Mouse (Mus musculus) stomach, embryonic 15.5 days (tissue): ENCODE measurements around the gene Rpl18a. TPM values are rescaled to one million over a fixed set of nuclear protein-coding genes. Genes with fewer than 3 reads are reported as not detected.
A peak's percentile ranks its signal among the peaks of the same experiment; 100 is the strongest.

Experiments used
- ATAC-seq: fragments of 200-750 bp; cut with Nextera tagmentation; 2 replicates; pipeline ENCODE4 v1.8.0; 2017; ENCODE audit warnings: low read depth, moderate number of reproducible peaks, moderate TSS enrichment; ENCODE audit not compliant: insufficient read depth, low FRiP score
- H3K27ac ChIP-seq: fragments of 300-500 bp; sonication (generic); 2 replicates; pipeline ENCODE4 v1.5.1; 2015; ENCODE audit warnings: mild to moderate bottlenecking, inconsistent platforms
- H3K27me3 ChIP-seq: fragments of 300-500 bp; sonication (generic); replicated peaks from 2 replicates; pipeline ENCODE4 v1.6.1; 2015; ENCODE audit warnings: inconsistent platforms
- H3K36me3 ChIP-seq: fragments of 300-500 bp; sonication (generic); 2 replicates; pipeline ENCODE4 v1.6.1; 2015; ENCODE audit warnings: inconsistent platforms
- H3K4me1 ChIP-seq: fragments of 300-500 bp; sonication (generic); 2 replicates; pipeline ENCODE4 v1.6.1; 2015; ENCODE audit warnings: inconsistent platforms
- H3K4me2 ChIP-seq: fragments of 300-500 bp; sonication (generic); 2 replicates; pipeline ENCODE4 v1.6.1; 2015; ENCODE audit warnings: mild to moderate bottlenecking, inconsistent platforms
- H3K4me3 ChIP-seq: fragments of 300-500 bp; sonication (generic); replicated peaks from 2 replicates; pipeline ENCODE4 v1.5.1; 2015; ENCODE audit warnings: inconsistent platforms
- H3K9ac ChIP-seq: fragments of 300-500 bp; sonication (generic); 2 replicates; pipeline ENCODE4 v1.6.1; 2015; ENCODE audit warnings: inconsistent platforms
- H3K9me3 ChIP-seq: fragments of 300-500 bp; sonication (generic); 2 replicates; pipeline ENCODE4 v1.6.1; 2016; ENCODE audit warnings: inconsistent platforms
- WGBS: fragments of 180-500 bp; shearing (Covaris S2); methylation state at CpG from one replicate; pipeline ENCODE4 v1.1.7; 2015; 5-methylcytosine and 5-hydroxymethylcytosine counted together
- polyA plus RNA-seq: library from polyadenylated mRNA; unstranded; fragments of >200 nt; fragmentation: Nextera tagmentation; extraction: Ambion mirVana; gene quantifications from 2 replicates; pipeline ENCODE4 v1.2.1, GENCODE M21; 2015

The Rpl18a gene
- polyA plus RNA-seq, 1 experiment from 2014 or later: 3,932 TPM

DNA sequence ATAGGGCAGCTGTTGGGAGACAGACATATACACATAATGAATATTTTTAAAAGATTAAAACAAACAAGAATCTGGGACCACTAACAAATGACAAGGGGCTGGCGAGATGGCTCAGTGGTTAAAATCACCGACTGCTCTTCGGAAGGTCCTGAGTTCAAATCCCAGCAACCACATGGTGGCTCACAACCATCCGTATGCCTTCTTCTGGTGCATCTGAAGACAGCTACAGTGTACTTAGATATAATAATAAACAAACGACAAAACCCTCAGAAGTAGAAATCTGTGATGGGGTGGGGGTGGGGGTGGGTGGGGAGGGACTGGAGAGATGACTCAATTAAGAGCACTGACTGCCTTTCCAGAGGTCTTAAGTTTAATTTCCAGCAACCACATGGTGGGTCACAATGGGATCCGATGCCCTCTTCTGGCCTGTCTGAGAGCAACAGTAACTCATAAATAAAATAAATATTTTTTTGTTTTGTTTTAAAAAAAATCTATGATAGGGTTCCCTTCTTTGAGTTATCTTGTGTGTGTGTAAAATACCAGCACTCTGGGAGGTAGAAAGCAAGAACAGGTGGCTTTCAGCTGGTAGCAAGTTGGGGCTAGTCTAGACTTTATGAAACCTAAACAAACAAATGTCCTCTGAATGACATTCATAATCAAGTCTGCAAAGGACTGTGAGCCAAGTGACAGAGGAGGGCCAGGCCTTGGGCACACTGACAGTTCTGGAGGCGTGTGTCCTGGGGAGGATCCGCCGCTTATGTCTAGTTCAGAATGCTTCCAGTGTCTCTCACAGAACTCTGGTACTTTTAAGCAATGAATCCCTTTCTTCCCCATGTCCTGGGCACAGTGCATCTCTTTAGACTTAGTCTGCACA lies 23.1 kb upstream of the Rpl18a start:
- Histone ChIP-seq H3K9ac (no peak overlapping the region), H3K27ac (no peak overlapping the region), H3K27me3 (no peaks in the 10 kb centered on the region), H3K4me2 (no peak overlapping the region), H3K4me3 (no peak overlapping the region), H3K9me3 (no peaks in the 10 kb centered on the region), H3K36me3 (peaks cover 21% of the 10 kb centered on the region), H3K4me1 (no peaks in the 10 kb centered on the region)
- ATAC-seq: no peak
- WGBS: 78% methylated on average over 9 of the region's 9 CpGs

- H3K9me3 ChIP-seq: no peaks in the 10 kb centered on the region
- no peak overlapping the region for H3K4me2 ChIP-seq
- peaks cover 67% of the 10 kb centered on the region for H3K36me3 ChIP-seq
- WGBS: 93% methylated on average over 17 of the region's 17 CpGs
- no peaks in the 10 kb centered on the region for H3K27me3 ChIP-seq
- no peak overlapping the region for H3K27ac ChIP-seq
- no peaks in the 10 kb centered on the region for H3K4me1 ChIP-seq
- no peak overlapping the region for H3K4me3 ChIP-seq
- H3K9ac ChIP-seq: no peak overlapping the region
- ATAC-seq: no peak
These were observed 17.5 kb upstream of the Rpl18a start for GRCm38 (mm10) chr8:70914704-70915103.

- H3K4me1 ChIP-seq: no peaks in the 10 kb centered on the region
- 92% methylated on average over 26 of the region's 26 CpGs for WGBS
- peaks cover 67% of the 10 kb centered on the region for H3K36me3 ChIP-seq
- H3K27me3 ChIP-seq: no peaks in the 10 kb centered on the region
- no peak overlapping the region for H3K27ac ChIP-seq
- H3K9ac ChIP-seq: no peak overlapping the region
- no peaks in the 10 kb centered on the region for H3K9me3 ChIP-seq
- no peak overlapping the region for H3K4me2 ChIP-seq
- no peak for ATAC-seq
- H3K4me3 ChIP-seq: no peak overlapping the region
These were observed 16.3 kb upstream of the Rpl18a start for GRCm38 (mm10) chr8:70913523-70913922.

GRCm38 (mm10) chr8:70912955-70913354 lies 15.7 kb upstream of the Rpl18a start:
- ATAC-seq: no peak
- H3K9ac ChIP-seq: no peak overlapping the region
- H3K27ac ChIP-seq: no peak overlapping the region
- H3K9me3 ChIP-seq: no peaks in the 10 kb centered on the region
- H3K36me3 ChIP-seq: peaks cover 67% of the 10 kb centered on the region
- WGBS: 90% methylated on average over 30 of the region's 30 CpGs
- H3K4me1 ChIP-seq: no peaks in the 10 kb centered on the region
- H3K4me3 ChIP-seq: no peak overlapping the region
- no peaks in the 10 kb centered on the region for H3K27me3 ChIP-seq
- H3K4me2 ChIP-seq: no peak overlapping the region

DNA sequence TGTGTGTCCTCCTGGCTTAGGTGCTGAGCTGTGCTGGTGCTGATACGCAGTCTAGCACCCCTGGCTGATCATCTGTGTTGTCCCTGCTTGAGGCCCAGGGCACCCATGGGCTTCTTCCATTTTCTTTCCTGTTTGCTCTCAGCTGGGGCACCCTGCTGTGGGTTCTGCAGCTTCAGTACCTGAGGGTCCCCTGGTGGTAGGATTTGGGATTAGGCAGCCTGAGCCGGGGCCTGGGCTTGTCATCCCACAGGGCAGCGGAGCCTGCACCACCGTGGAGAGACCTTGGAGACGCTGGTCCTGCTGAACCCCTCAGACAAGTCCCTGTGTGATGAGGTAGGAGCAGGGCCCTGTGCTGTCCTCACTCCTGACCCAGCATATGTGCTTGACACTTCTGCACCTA lies 14.4 kb upstream of the Rpl18a start:
- Histone ChIP-seq H3K4me1 (peaks cover 4% of the 10 kb centered on the region; the same call in 1 of the 2 replicates), H3K4me2 (no peak overlapping the region), H3K9me3 (no peaks in the 10 kb centered on the region), H3K9ac (no peak overlapping the region), H3K27ac (no peak overlapping the region), H3K27me3 (no peaks in the 10 kb centered on the region), H3K4me3 (no peak overlapping the region), H3K36me3 (peaks cover 57% of the 10 kb centered on the region)
- 80% methylated on average over 5 of the region's 5 CpGs for WGBS
- ATAC-seq: no peak

- Histone ChIP-seq H3K4me2 (no peak overlapping the region), H3K4me3 (no peak overlapping the region), H3K4me1 (peaks cover 11% of the 10 kb centered on the region), H3K9ac (no peak overlapping the region), H3K27ac (no peak overlapping the region), H3K9me3 (no peaks in the 10 kb centered on the region), H3K36me3 (peaks cover 18% of the 10 kb centered on the region), H3K27me3 (no peaks in the 10 kb centered on the region)
- 85% methylated on average over 2 of the region's 2 CpGs for WGBS
- ATAC-seq: no peak
These were observed 10.3 kb upstream of the Rpl18a start for GRCm38 (mm10) chr8:70907518-70907917.

- Histone ChIP-seq H3K4me1 (peaks cover 11% of the 10 kb centered on the region), H3K9ac (peak within 1 kb of the TSS; percentile 84), H3K9me3 (no peaks in the 10 kb centered on the region), H3K27me3 (no peaks in the 10 kb centered on the region), H3K27ac (peak within 1 kb of the TSS; percentile 83), H3K36me3 (0 out of 2 replicates have a peak, but pooled peaks cover 4% of the 10 kb centered on the region), H3K4me2 (peak within 1 kb of the TSS; percentile 86), H3K4me3 (peak within 1 kb of the TSS; percentile 88)
- WGBS: under 1% methylated on average over 81 of the region's 86 CpGs
- peak; percentile 84 for ATAC-seq
These were observed 8.9 kb upstream of the Rpl18a start, which contains the start of gene Map1s for GRCm38 (mm10) chr8:70905831-70906736. TSS of gene Map1s (plus strand) at chr8:70905932.

DNA sequence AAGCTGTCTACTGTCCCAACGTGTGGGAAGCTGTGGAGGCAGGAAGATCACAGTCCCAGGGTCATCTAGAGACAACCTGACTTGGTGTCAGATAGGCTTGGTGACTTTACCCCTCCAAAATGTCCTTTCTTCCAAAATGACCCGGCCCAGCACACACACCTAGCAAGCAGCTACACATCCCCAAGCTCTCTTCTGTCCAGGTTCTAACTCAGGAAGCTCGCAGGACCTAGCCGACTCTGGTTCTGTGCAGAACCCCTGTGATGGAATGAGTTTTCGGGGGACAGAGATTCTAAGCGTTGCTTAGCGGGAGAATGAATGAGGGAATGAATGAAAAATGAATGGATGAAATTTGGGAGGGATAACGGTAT lies 8.2 kb upstream of the Rpl18a start:
- Histone ChIP-seq H3K4me3 (peak overlapping the region; percentile 88), H3K36me3 (no peaks in the 10 kb centered on the region), H3K4me2 (peak overlapping the region; percentile 86), H3K9ac (peak overlapping the region; percentile 84), H3K4me1 (peaks cover 11% of the 10 kb centered on the region), H3K27me3 (no peaks in the 10 kb centered on the region), H3K27ac (peak overlapping the region; percentile 83), H3K9me3 (no peaks in the 10 kb centered on the region)
- no peak for ATAC-seq
- WGBS: 12% methylated on average over 8 of the region's 8 CpGs

DNA sequence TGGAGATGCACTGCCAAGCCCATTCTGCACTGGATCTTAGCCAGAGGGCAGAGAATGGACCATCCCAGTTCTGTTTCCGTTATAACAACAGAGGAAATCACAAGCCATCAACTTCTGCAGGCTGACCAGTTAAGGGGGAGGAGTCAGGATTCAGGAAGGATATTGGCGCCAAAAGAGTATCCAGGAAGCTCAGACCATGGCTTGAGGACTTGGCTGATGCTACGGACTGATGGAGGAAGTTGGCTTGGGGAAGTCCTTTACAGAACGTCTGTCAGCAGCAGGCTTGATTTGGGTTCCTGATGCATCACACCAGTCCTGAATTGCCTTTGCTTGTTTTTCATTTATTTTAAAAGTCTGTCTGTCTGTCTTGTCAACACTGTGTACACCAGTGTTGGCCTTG lies 7.3 kb upstream of the Rpl18a start:
- no peak overlapping the region for H3K4me2 ChIP-seq
- no peak overlapping the region for H3K4me3 ChIP-seq
- H3K4me1 ChIP-seq: peaks cover 11% of the 10 kb centered on the region
- H3K9ac ChIP-seq: no peak overlapping the region
- WGBS: 61% methylated on average over 4 of the region's 4 CpGs
- ATAC-seq: no peak
- H3K27me3 ChIP-seq: no peaks in the 10 kb centered on the region
- H3K27ac ChIP-seq: no peak overlapping the region
- no peaks in the 10 kb centered on the region for H3K9me3 ChIP-seq
- no peaks in the 10 kb centered on the region for H3K36me3 ChIP-seq

DNA sequence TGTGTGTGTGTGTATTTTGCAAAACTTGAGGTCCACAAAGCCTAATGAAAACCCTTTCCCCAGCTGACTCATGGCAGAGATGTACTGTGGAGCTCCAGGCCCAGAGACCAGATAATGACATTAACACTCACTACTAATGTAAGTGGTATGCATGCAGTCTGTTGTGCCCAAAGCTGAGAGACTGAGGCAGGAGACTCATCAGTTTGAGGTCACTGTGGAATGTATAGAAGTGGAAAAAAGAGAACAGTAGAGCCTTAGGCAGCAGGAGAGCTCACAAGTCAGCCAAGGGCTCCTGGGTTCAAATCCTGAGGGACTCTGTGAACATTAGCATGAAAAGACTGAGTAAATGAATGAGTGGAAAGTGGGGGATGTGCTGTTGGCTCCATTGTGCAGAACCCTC lies 6.4 kb upstream of the Rpl18a start:
- H3K4me3 ChIP-seq: no peak overlapping the region
- H3K27me3 ChIP-seq: no peaks in the 10 kb centered on the region
- H3K9me3 ChIP-seq: no peaks in the 10 kb centered on the region
- no peak overlapping the region for H3K4me2 ChIP-seq
- ATAC-seq: no peak
- H3K9ac ChIP-seq: no peak overlapping the region
- no peak overlapping the region for H3K27ac ChIP-seq
- peaks cover 11% of the 10 kb centered on the region for H3K4me1 ChIP-seq
- H3K36me3 ChIP-seq: no peaks in the 10 kb centered on the region

DNA sequence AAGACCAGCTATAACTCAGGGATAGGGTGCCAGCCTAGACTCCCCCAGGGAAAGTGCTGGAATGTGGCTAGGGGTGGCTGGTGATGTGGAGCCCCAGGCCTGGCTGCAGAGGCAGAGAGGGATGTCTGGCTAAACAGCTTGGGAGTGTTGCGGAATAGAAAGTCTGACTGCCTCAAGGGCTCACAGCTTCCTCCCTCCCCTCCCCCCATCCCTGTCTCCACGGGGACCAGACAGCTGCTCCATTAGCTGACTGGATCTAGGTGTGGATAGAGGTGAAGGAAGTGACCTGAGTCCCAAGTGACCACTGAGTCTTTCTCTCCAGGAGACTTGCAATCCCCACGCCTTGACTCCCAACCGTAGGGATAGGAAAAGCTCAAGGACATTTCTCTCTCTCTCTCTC lies 5.9 kb upstream of the Rpl18a start:
- no peak for ATAC-seq
- WGBS: 37% methylated on average over 4 of the region's 4 CpGs
- no peak overlapping the region for H3K27ac ChIP-seq
- H3K27me3 ChIP-seq: no peaks in the 10 kb centered on the region
- no peaks in the 10 kb centered on the region for H3K9me3 ChIP-seq
- H3K9ac ChIP-seq: no peak overlapping the region
- peaks cover 11% of the 10 kb centered on the region for H3K4me1 ChIP-seq
- no peaks in the 10 kb centered on the region for H3K36me3 ChIP-seq
- H3K4me2 ChIP-seq: no peak overlapping the region
- no peak overlapping the region for H3K4me3 ChIP-seq

DNA sequence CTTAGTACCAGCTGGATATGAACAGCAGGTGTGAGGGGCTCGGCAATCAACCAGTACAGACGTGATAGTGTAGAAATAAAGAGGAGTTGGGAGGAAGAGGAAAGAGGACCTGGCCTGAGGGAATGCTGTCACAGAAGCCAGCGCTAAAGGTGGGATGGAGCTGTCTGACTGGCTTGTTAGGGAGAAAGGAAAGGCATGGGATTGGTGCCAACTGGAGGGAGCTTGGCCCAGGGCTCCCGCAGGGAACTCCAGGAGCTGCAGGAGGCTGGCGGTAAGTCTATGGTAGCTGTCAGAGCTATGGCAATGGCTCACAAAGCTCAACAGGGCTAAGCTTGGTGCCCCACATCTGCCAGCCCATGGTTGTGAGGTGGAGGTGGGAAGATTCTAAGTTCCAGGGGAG lies 5.0 kb upstream of the Rpl18a start:
- WGBS: 34% methylated on average over 5 of the region's 5 CpGs
- Histone ChIP-seq H3K4me2 (no peak overlapping the region), H3K27ac (no peak overlapping the region)

More for the DNA sequence above, 5.0 kb upstream of the Rpl18a start:
- Histone ChIP-seq H3K4me3 (no peak overlapping the region), H3K4me1 (peaks cover 11% of the 10 kb centered on the region), H3K27me3 (no peaks in the 10 kb centered on the region), H3K9ac (no peak overlapping the region; the same call in 1 of the 2 replicates), H3K36me3 (no peaks in the 10 kb centered on the region), H3K9me3 (no peaks in the 10 kb centered on the region)
- ATAC-seq: no peak
